Mouse (Mus musculus) heart, postnatal 10 days (tissue): Measurements from ENCODE around the gene Rbfox2. TPM values are rescaled to one million over a fixed set of nuclear protein-coding genes. Genes with fewer than 3 reads are reported as not detected.
"Not testable (repeated sequence)": the region's sequence is repeated elsewhere in the genome, so short reads cannot be mapped to it uniquely, and the experiment has no call there.

Source experiments
- DNase-seq, 2 experiments: peaks; one replicate each; pipeline ENCODE4 v3.0.0; 2021
- intact Hi-C: fragments of 180-260 bp; cut with DNase I; formaldehyde crosslinking; loops from one replicate; pipeline ENCODE4 v1.15.1; 2025
- total RNA-seq, 2 experiments: library from RNA; stranded (reverse); gene quantifications; 2 replicates each; pipeline ENCODE4 v1.2.3; 2021

The Rbfox2 gene
- total RNA-seq, 2 experiments from 2014 or later = 134 to 153 TPM

GRCm38 (mm10) chr15:77335185-77335584 lies 28.4 kb upstream of the Rbfox2 start:
- DNase-seq, intact Hi-C loops: not testable (repeated sequence)

DNA sequence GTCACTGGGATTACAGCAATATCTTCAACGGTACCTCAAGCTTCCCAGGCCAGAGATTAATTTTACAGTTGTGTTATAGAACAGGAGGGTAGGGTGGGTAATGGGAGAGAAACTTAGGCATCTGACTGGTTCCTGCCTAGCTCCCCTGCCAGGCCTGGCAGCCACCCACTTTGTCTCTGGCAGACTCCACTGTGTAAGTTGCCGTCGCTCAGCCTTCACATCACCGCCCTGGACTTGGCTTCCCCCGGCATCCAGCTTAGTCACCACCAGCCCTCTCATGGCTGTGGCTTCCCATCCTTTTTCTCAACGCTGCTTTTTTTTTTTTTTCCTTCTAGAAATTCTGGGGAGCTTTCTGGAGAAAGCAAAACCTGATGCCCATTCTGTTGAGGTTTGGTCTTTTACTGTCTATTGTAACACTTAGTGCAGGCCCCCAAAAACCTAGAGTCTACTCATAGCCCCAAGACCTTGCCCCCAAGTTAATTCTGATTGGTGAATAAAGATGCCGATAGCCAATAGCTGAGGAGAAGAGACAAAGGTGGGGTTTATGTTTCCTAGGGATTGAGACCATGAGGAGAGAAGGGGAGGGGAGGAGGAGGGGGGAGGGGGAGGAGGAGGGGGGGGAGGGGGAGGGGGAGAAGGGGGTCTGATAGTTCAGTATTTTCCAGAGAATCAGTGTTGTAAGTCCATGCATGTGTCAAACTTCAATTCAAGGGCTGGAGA lies 25.6 kb upstream of the Rbfox2 start:
- intact Hi-C loops = no loop called here
- DNase-seq = peak; percentile 56 to 70

GRCm38 (mm10) chr15:77331444-77331843 lies 24.6 kb upstream of the Rbfox2 start:
- no peak for DNase-seq
- intact Hi-C loops = no loop called here

- intact Hi-C loops = loop anchor here (2.0 kb wide), 1 partner anchor 15 kb away; no protein-coding TSS in a partner anchor
- DNase-seq = no peak
Observed at GRCm38 (mm10) chr15:77329681-77330180, 22.9 kb upstream of the Rbfox2 start.

GRCm38 (mm10) chr15:77326361-77326760 lies 19.6 kb upstream of the Rbfox2 start:
- intact Hi-C loops = no loop called here

GRCm38 (mm10) chr15:77324426-77324825 lies 17.6 kb upstream of the Rbfox2 start:
- intact Hi-C loops = no loop called here

More at GRCm38 (mm10) chr15:77326361-77326760, 19.6 kb upstream of the Rbfox2 start:
- DNase-seq = no peak

DNA sequence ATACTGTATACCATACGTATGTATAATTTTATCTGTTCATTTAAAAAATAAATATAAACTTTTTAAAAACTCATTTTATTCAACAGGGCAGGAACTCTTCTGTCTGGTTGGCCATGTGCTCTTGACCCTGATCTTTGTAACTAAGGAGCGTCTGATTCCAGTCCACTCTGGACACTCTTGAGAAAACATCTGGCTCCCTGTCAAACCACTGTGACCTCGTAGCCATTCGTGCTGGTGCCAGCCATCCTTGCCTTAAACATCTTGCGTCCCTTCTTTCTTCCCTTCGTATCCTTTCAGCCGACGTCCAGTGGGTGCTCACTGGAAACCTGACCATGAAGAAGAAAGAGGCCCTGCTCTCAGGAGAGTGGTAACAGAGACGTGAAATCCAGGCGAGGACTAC lies 16.4 kb upstream of the Rbfox2 start:
- no peak for DNase-seq
- intact Hi-C loops = no loop called here

More at GRCm38 (mm10) chr15:77324426-77324825, 17.6 kb upstream of the Rbfox2 start:
- DNase-seq = no peak

DNA sequence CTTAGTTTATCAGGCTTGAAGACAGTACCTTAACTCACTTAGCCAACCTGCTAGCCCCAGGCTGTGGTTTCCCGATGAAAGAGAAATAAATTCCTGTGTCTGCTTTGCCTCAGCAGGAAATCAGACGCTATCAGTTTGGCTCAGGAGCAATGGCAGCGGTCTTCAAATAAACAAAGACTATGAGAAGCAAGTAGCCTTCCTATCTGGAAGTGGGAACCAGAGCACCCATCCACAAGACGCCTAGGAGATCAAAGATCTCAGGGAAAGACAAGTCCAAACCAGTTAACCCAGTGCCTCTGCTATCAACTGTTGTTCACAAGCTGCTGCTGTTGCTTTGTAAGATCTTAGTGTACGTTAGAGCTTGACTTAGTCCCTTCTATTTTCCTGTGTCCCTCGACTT lies 6.9 kb upstream of the Rbfox2 start:
- intact Hi-C loops = loop anchor here (2.0 kb wide), 1 partner anchor 15 kb away; no protein-coding TSS in a partner anchor
- DNase-seq = no peak

DNA sequence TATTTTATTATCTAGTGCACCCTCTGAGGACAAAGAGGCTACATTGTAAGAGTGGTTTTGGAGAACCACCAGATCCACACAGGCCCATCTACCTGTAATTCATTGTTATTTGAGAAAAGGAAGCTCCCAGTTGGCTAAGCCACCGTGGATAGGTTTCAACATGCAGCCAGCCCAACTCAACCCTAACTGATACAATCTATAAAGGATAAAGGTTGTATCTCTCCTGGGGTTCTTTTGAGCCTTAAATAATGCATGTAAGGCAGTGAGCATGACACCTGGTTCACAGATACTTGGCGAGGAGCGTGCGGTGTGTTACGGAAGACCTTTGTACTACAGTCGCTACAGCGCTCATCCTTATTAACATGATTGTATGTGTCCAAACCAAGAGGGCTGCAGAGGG lies 6.0 kb upstream of the Rbfox2 start:
- intact Hi-C loops = no loop called here
- no peak for DNase-seq

GRCm38 (mm10) chr15:77307767-77308495 lies 1.1 kb upstream of the Rbfox2 start:
- intact Hi-C loops = no loop called here
- no peak for DNase-seq

DNA sequence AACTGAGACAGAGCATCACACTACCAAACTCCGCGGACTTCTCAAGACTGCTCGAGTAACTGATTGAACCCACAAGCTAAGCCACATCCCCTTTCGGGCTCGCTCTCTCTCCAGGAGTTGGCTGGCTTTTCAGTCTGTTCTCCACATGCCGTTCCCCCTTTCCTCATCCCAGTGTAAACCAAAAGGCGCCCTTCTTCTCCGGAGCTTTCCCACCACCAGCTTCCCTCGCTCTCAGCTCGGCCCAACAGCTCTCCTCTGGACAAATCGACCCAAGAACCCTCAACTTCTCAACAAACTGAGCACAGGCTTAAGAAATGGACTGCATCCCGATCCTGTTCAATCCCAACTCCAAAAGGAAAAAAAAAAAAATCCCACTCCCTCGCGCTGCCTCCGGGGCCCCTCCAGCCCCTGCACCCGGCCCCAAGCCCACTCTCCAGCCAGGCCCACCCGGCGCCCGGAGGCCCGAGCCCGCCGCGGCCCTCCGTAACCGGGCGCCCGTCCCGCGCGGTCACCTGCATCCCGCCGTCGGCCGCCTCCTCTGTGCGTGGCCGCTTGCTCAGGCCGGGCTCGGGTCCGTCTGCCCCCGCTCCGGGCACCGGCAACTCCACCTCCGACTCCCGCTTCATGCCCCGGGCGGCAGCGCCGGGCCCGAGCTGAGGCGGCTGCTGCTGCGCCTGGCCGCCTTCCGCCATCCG lies 805 bp downstream of the Rbfox2 start:
- intact Hi-C loops = loop anchor here (2.0 kb wide), 2 partner anchors 31 to 69 kb away; no protein-coding TSS in a partner anchor
- peak; percentile 57 to 68 for DNase-seq

GRCm38 (mm10) chr15:77304960-77305359 lies 1.8 kb downstream of the Rbfox2 start:
- DNase-seq = peak in 1 of 2 experiments; percentile 12
- intact Hi-C loops = loop anchor here (2.0 kb wide), 2 partner anchors 32 to 68 kb away; no protein-coding TSS in a partner anchor

- intact Hi-C loops = no loop called here
Observed at GRCm38 (mm10) chr15:77301122-77301521, 5.7 kb downstream of the Rbfox2 start.

DNA sequence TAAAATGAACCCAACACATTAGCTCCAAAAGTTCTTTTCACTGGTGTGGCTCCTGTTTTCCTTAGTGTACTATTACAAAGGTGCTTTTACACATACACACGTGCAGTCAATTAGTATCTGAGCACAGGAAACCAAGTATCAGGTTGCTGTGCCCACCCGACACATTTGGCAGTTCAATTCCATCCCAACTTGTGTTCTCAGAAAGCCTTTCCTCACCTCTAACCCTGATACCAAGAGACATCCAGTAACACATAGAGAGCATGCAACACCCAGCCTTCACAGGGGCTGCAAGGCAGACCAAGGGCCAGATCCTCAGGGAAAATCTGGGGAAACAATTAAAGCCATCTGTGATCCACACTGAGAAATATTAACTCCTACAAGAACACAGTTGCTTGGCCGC lies 8.2 kb downstream of the Rbfox2 start:
- no peak for DNase-seq
- intact Hi-C loops = no loop called here

More at GRCm38 (mm10) chr15:77301122-77301521, 5.7 kb downstream of the Rbfox2 start:
- DNase-seq = no peak

DNA sequence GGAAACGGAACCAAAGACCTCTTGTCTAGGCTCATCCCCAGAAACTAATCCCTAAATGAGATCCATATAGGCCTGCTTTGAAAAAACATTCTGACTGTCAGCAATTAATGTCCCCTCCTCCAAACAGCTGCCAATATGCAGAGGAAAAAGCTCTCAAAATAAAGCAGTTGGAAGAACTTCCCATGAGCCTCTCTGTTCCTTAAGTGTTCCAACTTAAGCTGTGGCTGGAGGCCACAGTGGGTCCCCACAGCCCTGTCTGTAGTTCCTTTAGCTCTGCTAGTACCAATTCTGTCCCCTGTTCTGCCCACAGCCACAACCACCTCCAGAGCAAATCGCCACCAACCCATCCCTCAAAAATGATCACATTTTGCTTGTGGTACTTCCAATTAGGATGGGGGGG lies 10.2 kb downstream of the Rbfox2 start:
- peak in 1 of 2 experiments; percentile 24 for DNase-seq
- intact Hi-C loops = no loop called here

DNA sequence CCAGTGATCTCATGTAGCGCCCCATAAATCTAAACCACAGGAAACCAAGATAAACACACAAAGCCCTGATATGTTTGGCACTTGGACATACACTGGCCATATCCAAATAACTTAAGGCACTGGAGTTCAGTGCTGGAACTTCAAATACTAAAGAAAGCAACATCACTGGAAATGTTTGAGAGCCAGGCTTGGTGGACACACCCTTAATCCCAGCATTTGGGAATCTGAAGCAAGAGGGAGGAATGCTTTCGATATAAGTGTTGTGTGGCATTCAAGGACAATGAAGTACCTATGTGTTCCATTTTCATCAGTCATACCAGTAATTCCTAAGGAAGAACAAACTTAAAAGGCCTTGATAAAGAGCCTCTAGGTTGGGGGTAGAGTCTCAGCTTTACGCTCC lies 13.3 kb downstream of the Rbfox2 start:
- DNase-seq = no peak
- intact Hi-C loops = no loop called here

DNA sequence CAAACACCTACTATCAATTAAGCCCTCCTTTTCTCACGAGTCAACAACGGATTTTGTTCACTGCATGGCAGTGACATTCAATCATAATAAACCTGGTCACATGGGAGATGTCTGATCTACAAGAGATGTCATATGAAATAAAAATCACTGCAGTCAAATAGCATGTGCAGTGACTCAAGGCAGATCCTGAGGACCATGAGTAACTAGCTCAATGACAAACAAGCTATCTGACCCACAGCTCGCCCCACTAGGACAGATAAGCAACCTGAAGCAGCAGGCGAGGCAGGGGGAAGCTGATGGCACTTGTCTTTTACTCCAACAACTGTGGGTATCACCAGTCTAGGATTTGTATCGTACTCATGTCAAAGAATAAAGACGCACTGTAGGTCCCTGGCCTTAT lies 14.4 kb downstream of the Rbfox2 start:
- no peak for DNase-seq
- intact Hi-C loops = no loop called here

DNA sequence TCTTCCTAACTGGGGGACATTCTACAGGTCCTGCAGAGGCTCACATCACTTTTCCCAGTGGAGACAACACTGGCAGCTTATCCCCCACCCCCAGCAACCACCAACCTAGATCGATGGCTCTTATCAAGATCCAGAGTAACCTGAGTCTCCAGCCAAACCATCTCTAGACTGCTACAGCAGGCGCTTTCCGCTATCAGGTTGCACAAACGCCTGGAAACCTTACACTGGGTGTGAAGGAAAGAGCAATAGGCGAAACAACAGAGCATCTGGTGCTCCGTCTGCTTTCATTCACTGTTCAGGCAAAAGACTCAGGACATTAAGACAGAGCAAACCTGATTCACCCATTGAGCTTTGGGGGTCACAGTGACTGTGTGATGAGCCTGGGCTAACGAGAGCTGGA lies 15.3 kb downstream of the Rbfox2 start:
- no peak for DNase-seq
- intact Hi-C loops = no loop called here

- intact Hi-C loops = no loop called here
- DNase-seq = no peak
Observed at GRCm38 (mm10) chr15:77290352-77290751, 16.5 kb downstream of the Rbfox2 start.

DNA sequence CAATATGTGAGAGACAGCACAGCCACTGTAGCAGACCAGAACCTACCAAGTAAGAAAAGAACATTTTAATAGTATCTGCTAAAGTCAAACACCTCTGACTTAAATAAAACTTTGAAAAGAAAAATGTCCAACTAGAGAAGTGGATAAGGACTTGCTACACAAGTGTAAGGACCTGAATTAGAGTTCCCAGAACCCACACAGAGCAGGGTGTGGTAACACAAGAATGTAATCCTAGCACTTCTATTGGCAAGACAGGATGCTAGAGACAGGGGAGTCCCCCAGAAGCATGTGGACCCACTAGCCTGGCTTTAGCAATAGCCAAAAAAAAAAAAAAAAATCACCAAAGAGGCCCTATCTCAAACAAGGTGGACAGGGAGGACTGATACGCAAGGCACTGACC lies 26.7 kb downstream of the Rbfox2 start:
- intact Hi-C loops = no loop called here
- DNase-seq = no peak

- intact Hi-C loops = no loop called here
- DNase-seq = peak; percentile 76 to 77
Observed at GRCm38 (mm10) chr15:77278825-77279224, 28.0 kb downstream of the Rbfox2 start.
